Mouse (Mus musculus) forebrain, embryonic 14.5 days (tissue): ENCODE measurements around the gene Nol8. TPM values are rescaled to one million over a fixed set of nuclear protein-coding genes. Genes with fewer than 3 reads are reported as not detected.

Experiments used
- ATAC-seq: fragments of 200-750 bp; cut with Nextera tagmentation; 2 replicates; pipeline ENCODE4 v1.8.0; 2017; ENCODE audit warnings: mild to moderate bottlenecking, moderate library complexity
- DNase-seq: peaks from one replicate; pipeline ENCODE4 v3.0.0-alpha.2; 2015; ENCODE audit warnings: low spot score
- H3K27ac ChIP-seq: fragments of 300-500 bp; sonication (generic); 2 replicates; pipeline ENCODE4 v1.5.1; 2014; ENCODE audit warnings: low read depth, mild to moderate bottlenecking, control low read depth, low read length, moderate library complexity
- H3K27me3 ChIP-seq: fragments of 300-500 bp; sonication (generic); replicated peaks from 2 replicates; pipeline ENCODE4 v1.6.1; 2014; ENCODE audit warnings: low read length, control low read depth, mixed read lengths; ENCODE audit not compliant: control insufficient read depth, insufficient read depth
- H3K36me3 ChIP-seq: fragments of 300-500 bp; sonication (generic); 2 replicates; pipeline ENCODE4 v1.6.1; 2014; ENCODE audit warnings: low read length, control low read depth; ENCODE audit not compliant: control insufficient read depth, insufficient read depth
- H3K4me1 ChIP-seq: fragments of 300-500 bp; sonication (generic); 2 replicates; pipeline ENCODE4 v1.6.1; 2014; ENCODE audit warnings: antibody characterized with exemption, low read length, control low read depth; ENCODE audit not compliant: control insufficient read depth, insufficient read depth
- H3K4me2 ChIP-seq: fragments of 300-500 bp; sonication (generic); 2 replicates; pipeline ENCODE4 v1.6.1; 2014; ENCODE audit warnings: mild to moderate bottlenecking, control low read depth, low read length
- H3K4me3 ChIP-seq: fragments of 300-500 bp; sonication (generic); 2 replicates; pipeline ENCODE4 v1.5.1; 2014; ENCODE audit warnings: low read depth, low read length, control low read depth
- H3K9ac ChIP-seq: fragments of 300-500 bp; sonication (generic); 2 replicates; pipeline ENCODE4 v1.6.1; 2014; ENCODE audit warnings: mild to moderate bottlenecking, low read length, control low read depth, moderate library complexity
- H3K9me3 ChIP-seq: fragments of 300-500 bp; sonication (generic); replicated peaks from 2 replicates; pipeline ENCODE4 v1.6.1; 2016; ENCODE audit warnings: low read length, control low read depth, mixed read lengths; ENCODE audit not compliant: control insufficient read depth
- WGBS: fragments of 180-500 bp; shearing (Covaris S2); extraction: QIAGEN DNeasy Blood & Tissue Kit; methylation state at CpG from one replicate; pipeline ENCODE4 v1.1.7; 2014; 5-methylcytosine and 5-hydroxymethylcytosine counted together
- polyA plus RNA-seq: library from polyadenylated mRNA; unstranded; fragments of >200 nt; fragmentation: Nextera tagmentation; extraction: Ambion mirVana; gene quantifications from 2 replicates; pipeline ENCODE4 v1.2.1, GENCODE M21; 2014

The Nol8 gene
- polyA plus RNA-seq, 1 experiment from 2014 or later = 22.4 TPM

- ATAC-seq (no peak), DNase-seq (no peak)
- Histone ChIP-seq H3K9ac (no peak overlapping the region), H3K4me3 (no peak overlapping the region), H3K36me3 (peaks cover 94% of the 10 kb centered on the region), H3K27ac (no peak overlapping the region), H3K4me1 (no peaks in the 10 kb centered on the region), H3K9me3 (no peaks in the 10 kb centered on the region), H3K4me2 (no peak overlapping the region), H3K27me3 (no peaks in the 10 kb centered on the region)
- WGBS = 94% methylated on average over 12 of the region's 12 CpGs
Measured at GRCm38 (mm10) chr13:49712047-49712721, 59.3 kb downstream of the Nol8 start.

GRCm38 (mm10) chr13:49719310-49719709 lies 66.4 kb downstream of the Nol8 start:
- Histone ChIP-seq H3K27ac (no peak overlapping the region), H3K4me2 (no peak overlapping the region), H3K9ac (no peak overlapping the region), H3K9me3 (no peaks in the 10 kb centered on the region), H3K36me3 (peaks cover 100% of the 10 kb centered on the region), H3K4me1 (no peaks in the 10 kb centered on the region), H3K4me3 (no peak overlapping the region), H3K27me3 (no peaks in the 10 kb centered on the region)
- 85% methylated on average over 3 of the region's 3 CpGs for WGBS
- DNase-seq = no peak
- ATAC-seq = no peak

Other genes with a start within 250 kb of the Nol8 start
- 12.6 and 16.5 TPM in 2 replicates for gene Ippk, start 231.8 kb upstream of the Nol8 start, polyA plus RNA-seq
- 0.44 and 0.59 TPM in 2 replicates for gene Tes3-ps, start 159.8 kb upstream of the Nol8 start, polyA plus RNA-seq
- 0.80 and 1.2 TPM in 2 replicates for gene Ecm2, start 148.3 kb upstream of the Nol8 start, polyA plus RNA-seq
- 0.52 and 0.69 TPM in 2 replicates for gene Aspn, start 108.6 kb upstream of the Nol8 start, polyA plus RNA-seq
- 0.22 and 0.93 TPM in 2 replicates for gene Omd, start 70.6 kb upstream of the Nol8 start, polyA plus RNA-seq
- gene Ogn, start 45.0 kb upstream of the Nol8 start, polyA plus RNA-seq = 10.8 and 16.5 TPM in 2 replicates
- 17.0 and 20.0 TPM in 2 replicates for gene Cenpp, start 293 bp upstream of the Nol8 start, polyA plus RNA-seq
- 48.8 and 56.8 TPM in 2 replicates for gene Iars, start 29.0 kb downstream of the Nol8 start, polyA plus RNA-seq
- gene Gm30302, start 145.9 kb downstream of the Nol8 start, polyA plus RNA-seq = not detected in 2 replicates